Mouse (Mus musculus) left cerebral cortex, postnatal 14 days (tissue): ENCODE data around the gene 1600002K03Rik. TPM values are rescaled to one million over a fixed set of nuclear protein-coding genes. Genes with fewer than 3 reads are reported as not detected.

Experiments
- DNase-seq, 2 experiments: peaks; one replicate each; pipeline ENCODE4 v3.0.0; 2021 to 2022; ENCODE audit warnings: low spot score in 2 of 2, mixed read lengths in 1 of 2
- intact Hi-C: fragments of 180-260 bp; cut with DNase I; formaldehyde crosslinking; loops from one replicate; pipeline ENCODE4 v1.15.1; 2025
- total RNA-seq, 2 experiments: library from RNA; stranded (reverse); gene quantifications; 2 replicates each; pipeline ENCODE4 v1.2.3; 2021

1600002K03Rik gene
- total RNA-seq, 2 experiments from 2014 or later = 5.7 to 6.2 TPM

- intact Hi-C loops = loop anchor here (1.0 to 5.0 kb wide), 2 partner anchors 70 to 197 kb away; no protein-coding TSS in a partner anchor
- DNase-seq = peak in 1 of 2 experiments; percentile 58
Measured at GRCm38 (mm10) chr10:80175536-80176269, 3.0 kb downstream of the 1600002K03Rik start.

- no peak for DNase-seq
- intact Hi-C loops = loop anchor here (5.0 kb wide), 1 partner anchor 196 kb away; no protein-coding TSS in a partner anchor
Measured at GRCm38 (mm10) chr10:80176270-80176834, 3.6 kb downstream of the 1600002K03Rik start.

GRCm38 (mm10) chr10:80177441-80178279 is 4.9 kb downstream of the 1600002K03Rik start:
- no peak for DNase-seq
- intact Hi-C loops = loop anchor here (5.0 kb wide), 1 partner anchor 195 kb away; no protein-coding TSS in a partner anchor

GRCm38 (mm10) chr10:80179068-80180051 is 6.6 kb downstream of the 1600002K03Rik start, which contains the start of gene Efna2:
Gene Efna2 (plus strand): TSS chr10:80179482.
- peak in 1 of 2 experiments; percentile 57 for DNase-seq
- intact Hi-C loops = loop anchor here (5.0 kb wide), 1 partner anchor 193 kb away; no protein-coding TSS in a partner anchor

GRCm38 (mm10) chr10:80180288-80180687 is 7.5 kb downstream of the 1600002K03Rik start:
- DNase-seq = no peak
- intact Hi-C loops = no loop called here

- intact Hi-C loops = no loop called here
- no peak for DNase-seq
Measured at GRCm38 (mm10) chr10:80180823-80181222, 8.1 kb downstream of the 1600002K03Rik start.

- DNase-seq = no peak
- intact Hi-C loops = no loop called here
Measured at GRCm38 (mm10) chr10:80182547-80182946, 9.8 kb downstream of the 1600002K03Rik start.

- no peak for DNase-seq
- intact Hi-C loops = no loop called here
Measured at GRCm38 (mm10) chr10:80186649-80187048, 13.9 kb downstream of the 1600002K03Rik start.

GRCm38 (mm10) chr10:80187739-80188138 is 15.0 kb downstream of the 1600002K03Rik start:
- DNase-seq = no peak
- intact Hi-C loops = no loop called here

GRCm38 (mm10) chr10:80188453-80189024 is 15.8 kb downstream of the 1600002K03Rik start:
- no peak for DNase-seq
- intact Hi-C loops = no loop called here

GRCm38 (mm10) chr10:80189999-80190398 is 17.3 kb downstream of the 1600002K03Rik start:
- intact Hi-C loops = no loop called here
- DNase-seq = no peak

- intact Hi-C loops = no loop called here
- peak; percentile 62 to 64 for DNase-seq
Measured at GRCm38 (mm10) chr10:80190491-80191051, 17.8 kb downstream of the 1600002K03Rik start.

- intact Hi-C loops = no loop called here
- DNase-seq = no peak
Measured at GRCm38 (mm10) chr10:80193976-80194375, 21.2 kb downstream of the 1600002K03Rik start.

- intact Hi-C loops = no loop called here
- DNase-seq = no peak
Measured at GRCm38 (mm10) chr10:80194441-80194840, 21.7 kb downstream of the 1600002K03Rik start.

GRCm38 (mm10) chr10:80196167-80196566 is 23.4 kb downstream of the 1600002K03Rik start:
- intact Hi-C loops = loop anchor here (5.0 kb wide), 1 partner anchor 51 kb away; the partner anchor contains the start of gene Ndufs7
- DNase-seq = no peak

- no peak for DNase-seq
- intact Hi-C loops = loop anchor here (5.0 kb wide), 1 partner anchor 50 kb away; the partner anchor contains the start of gene Ndufs7
Measured at GRCm38 (mm10) chr10:80196778-80197581, 24.2 kb downstream of the 1600002K03Rik start.

GRCm38 (mm10) chr10:80199440-80200008 is 26.8 kb downstream of the 1600002K03Rik start:
- DNase-seq = peak; percentile 76 to 83
- intact Hi-C loops = loop anchor here (5.0 kb wide), 1 partner anchor 48 kb away; the partner anchor contains the start of gene Ndufs7
